Mouse (Mus musculus): ENCODE data around the gene Carhsp1. TPM values are rescaled to one million over a fixed set of nuclear protein-coding genes. Genes with fewer than 3 reads are reported as not detected.

The Carhsp1 gene
- polyA plus RNA-seq, 1 experiment from 2014 or later: 80.4 TPM

Small RNA genes lying within 50 kb of the gene (microRNA-seq; reads per million reads assigned to microRNA genes)
- not detected for gene Gm22137

Other genes starting within 250 kb of the Carhsp1 start
- not detected in 2 replicates for gene Tmem114, start 247.0 kb downstream of the Carhsp1 start, polyA plus RNA-seq (2015; fragmentation: Nextera tagmentation; extraction: Ambion mirVana)
- gene Mettl22, start 201.4 kb downstream of the Carhsp1 start, polyA plus RNA-seq (2015; fragmentation: Nextera tagmentation; extraction: Ambion mirVana): 16.4 and 18.0 TPM in 2 replicates
- 24.8 and 25.2 TPM in 2 replicates for gene Abat, start 158.7 kb downstream of the Carhsp1 start, polyA plus RNA-seq (2015; fragmentation: Nextera tagmentation; extraction: Ambion mirVana)
- 59.9 and 62.0 TPM in 2 replicates for gene Pmm2, start 34.5 kb downstream of the Carhsp1 start, polyA plus RNA-seq (2015; fragmentation: Nextera tagmentation; extraction: Ambion mirVana)
- gene Tmem186, start 34.4 kb downstream of the Carhsp1 start, polyA plus RNA-seq (2015; fragmentation: Nextera tagmentation; extraction: Ambion mirVana): 22.3 and 22.6 TPM in 2 replicates
- gene Gm5767, start 8.6 kb upstream of the Carhsp1 start, polyA plus RNA-seq (2015; fragmentation: Nextera tagmentation; extraction: Ambion mirVana): not detected in 2 replicates
- gene Usp7, start 120.2 kb upstream of the Carhsp1 start, polyA plus RNA-seq (2015; fragmentation: Nextera tagmentation; extraction: Ambion mirVana): 33.2 and 35.8 TPM in 2 replicates
- gene 1810013L24Rik, start 157.9 kb upstream of the Carhsp1 start, polyA plus RNA-seq (2015; fragmentation: Nextera tagmentation; extraction: Ambion mirVana): 22.7 and 23.7 TPM in 2 replicates

All from embryonic facial prominence, embryonic 13.5 days (tissue).